17 mouse cellular contexts compared by ENCODE assay signal in genomic region chr5:72241451-72241850, GRCm38 (mm10).
"Had no signal": no experiment of that assay in that cellular context is flagged by ENCODE, and none has a peak within 500 bp of the region (broad histone marks: within the 10 kb centered on the region; RNA-seq: fewer than 3 reads in every experiment).

No protein-coding gene starts in this region.

- H3K4me2 ChIP-seq: lung, embryonic 15.5 days; midbrain, embryonic 11.5 days; midbrain, embryonic 13.5 days; midbrain, embryonic 15.5 days; neural tube, embryonic 12.5 days; stomach, embryonic 15.5 days had no signal

- H3K9ac ChIP-seq: lung, embryonic 15.5 days; midbrain, embryonic 13.5 days; midbrain, embryonic 15.5 days; neural tube, embryonic 12.5 days; stomach, embryonic 15.5 days had no signal

- H3K4me3 ChIP-seq: lung, embryonic 15.5 days; megakaryocyte, embryonic 14.5 days; midbrain, embryonic 13.5 days; midbrain, embryonic 15.5 days; neural tube, embryonic 12.5 days; stomach, embryonic 15.5 days had no signal

- H3K36me3 ChIP-seq: midbrain, embryonic 13.5 days; midbrain, embryonic 15.5 days; neural tube, embryonic 12.5 days; stomach, embryonic 15.5 days had no signal

- DNase-seq: lung, adult 2 months; lung, postnatal 14 days; lung, postnatal 36 days; right cerebral cortex, postnatal 14 days; thymus, adult 2 months; thymus, postnatal 25 days; thymus, postnatal 4 days had no signal

- H3K9me3 ChIP-seq: lung, embryonic 15.5 days; megakaryocyte, embryonic 14.5 days; midbrain, embryonic 13.5 days; midbrain, embryonic 15.5 days; neural tube, embryonic 12.5 days; stomach, embryonic 15.5 days had no signal

- H3K4me1 ChIP-seq: lung, embryonic 15.5 days; megakaryocyte, embryonic 14.5 days; midbrain, embryonic 13.5 days; midbrain, embryonic 15.5 days; neural tube, embryonic 12.5 days; stomach, embryonic 15.5 days had no signal

- H3K27me3 ChIP-seq: lung, embryonic 15.5 days; megakaryocyte, embryonic 14.5 days; midbrain, embryonic 13.5 days; midbrain, embryonic 15.5 days; neural tube, embryonic 12.5 days; stomach, embryonic 15.5 days had no signal

- H3K27ac ChIP-seq: lung, embryonic 15.5 days; macrophage; midbrain, embryonic 13.5 days; midbrain, embryonic 15.5 days; neural tube, embryonic 12.5 days; stomach, embryonic 15.5 days; stomach, postnatal 0 days had no signal

- ATAC-seq: lung, postnatal 0 days; midbrain, embryonic 13.5 days; midbrain, embryonic 15.5 days had no signal
